Mouse (Mus musculus): ENCODE measurements around the gene Actb.

Gene Actb

DNA sequence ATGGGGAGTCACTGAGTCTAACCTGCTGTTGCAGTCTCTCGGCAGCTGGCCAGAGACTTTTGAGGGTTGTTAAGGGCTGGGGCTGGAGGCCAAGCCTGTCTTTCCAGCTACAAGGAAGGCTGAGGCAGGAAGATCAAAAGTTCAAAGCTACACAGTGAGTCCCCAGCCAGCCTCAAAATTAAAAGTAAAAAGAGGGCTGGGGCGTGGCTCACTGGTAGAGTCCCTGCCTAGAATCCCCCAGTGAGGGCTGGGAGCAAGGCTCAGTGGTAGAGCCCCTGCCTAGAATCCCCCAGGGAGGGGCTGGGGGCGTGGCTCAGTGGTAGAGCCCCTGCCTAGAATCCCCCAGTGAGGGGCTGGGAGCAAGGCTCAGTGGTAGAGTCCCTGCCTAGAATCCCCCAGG lies 17.2 kb upstream of the Actb start:
- in situ Hi-C loops (cut with MboI, MseI): no loop called here

DNA sequence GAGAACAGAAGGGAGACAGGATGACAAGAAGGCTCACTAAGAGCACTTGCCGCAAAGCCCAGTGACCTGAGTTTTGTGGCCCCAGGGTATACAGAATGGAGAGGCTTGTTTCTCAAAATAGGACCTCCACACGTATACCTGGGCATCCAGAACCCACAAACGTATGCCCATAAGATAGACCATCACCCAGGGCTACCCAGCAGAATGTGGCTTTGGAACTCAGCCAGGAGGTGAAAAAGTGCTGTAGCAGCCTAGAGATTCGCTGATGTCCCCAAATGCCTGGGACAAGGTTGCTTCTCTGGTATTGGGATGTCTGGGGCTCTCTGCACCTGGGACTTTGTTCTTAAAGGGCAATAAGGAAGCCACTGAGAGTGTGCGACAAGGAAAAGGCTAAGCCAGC lies 15.7 kb upstream of the Actb start:
- in situ Hi-C loops (cut with MboI, MseI): no loop called here

- in situ Hi-C loops (cut with MboI, MseI): no loop called here
Measured at GRCm38 (mm10) chr5:142921074-142921459, 14.5 kb upstream of the Actb start.

DNA sequence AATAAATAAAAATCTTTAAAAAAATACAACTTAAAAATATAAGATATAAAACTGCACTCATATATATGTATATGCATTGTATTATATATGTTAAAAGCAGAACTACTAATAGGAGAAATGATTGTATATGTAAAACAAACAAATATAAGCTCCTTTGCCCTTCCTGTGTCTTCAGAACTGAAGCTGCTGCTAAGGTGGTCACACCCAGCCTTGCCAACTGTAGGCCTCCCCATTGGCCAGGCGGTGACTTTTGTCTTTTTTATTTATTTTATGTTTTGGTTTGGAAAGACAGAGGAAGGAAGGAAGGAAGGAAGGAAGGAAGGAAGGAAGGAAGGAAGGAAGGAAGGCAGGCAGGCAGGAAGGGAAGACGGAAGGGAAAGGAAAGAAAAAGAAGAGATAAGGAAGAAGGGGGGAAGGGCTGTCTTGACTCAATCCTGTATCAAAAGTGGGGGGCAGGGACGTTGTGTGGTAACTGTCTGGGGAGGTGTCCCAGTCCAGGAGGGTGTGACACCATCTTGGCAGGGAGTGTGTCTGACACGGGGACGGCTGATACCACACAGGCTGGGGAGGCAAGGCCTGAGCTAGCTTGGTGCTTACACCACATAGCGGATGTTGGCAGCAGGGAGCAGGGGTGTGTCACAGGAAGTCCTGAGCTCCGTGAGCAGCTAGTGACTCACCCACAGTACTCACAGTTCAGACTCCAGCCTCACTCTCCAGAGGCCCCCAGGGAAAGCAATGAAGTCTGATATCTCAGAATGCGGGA lies 13.9 kb upstream of the Actb start:
- in situ Hi-C loops (cut with MboI, MseI): no loop called here

DNA sequence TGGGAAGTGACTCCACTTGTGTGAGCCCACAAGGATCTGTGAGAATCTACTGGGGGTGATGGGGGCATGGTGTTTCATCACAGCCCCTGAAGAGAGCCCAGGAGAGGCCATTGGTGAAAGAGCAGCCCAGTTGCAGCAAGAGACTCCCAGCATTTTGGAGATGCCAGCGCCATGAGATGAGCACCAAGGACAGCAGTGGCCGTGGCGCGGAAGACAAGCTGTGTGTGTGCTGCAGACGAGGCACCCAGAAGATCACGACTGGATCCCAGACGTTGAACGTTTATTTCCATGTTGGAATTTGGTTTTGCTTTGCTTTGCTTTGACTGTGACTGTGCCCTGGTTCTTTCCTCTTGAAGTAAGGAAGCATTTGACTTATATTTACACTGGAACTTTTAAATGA lies 10.8 kb upstream of the Actb start:
- in situ Hi-C loops (cut with MboI, MseI): no loop called here

GRCm38 (mm10) chr5:142916593-142916992 lies 10.0 kb upstream of the Actb start:
- in situ Hi-C loops (cut with MboI, MseI): no loop called here

DNA sequence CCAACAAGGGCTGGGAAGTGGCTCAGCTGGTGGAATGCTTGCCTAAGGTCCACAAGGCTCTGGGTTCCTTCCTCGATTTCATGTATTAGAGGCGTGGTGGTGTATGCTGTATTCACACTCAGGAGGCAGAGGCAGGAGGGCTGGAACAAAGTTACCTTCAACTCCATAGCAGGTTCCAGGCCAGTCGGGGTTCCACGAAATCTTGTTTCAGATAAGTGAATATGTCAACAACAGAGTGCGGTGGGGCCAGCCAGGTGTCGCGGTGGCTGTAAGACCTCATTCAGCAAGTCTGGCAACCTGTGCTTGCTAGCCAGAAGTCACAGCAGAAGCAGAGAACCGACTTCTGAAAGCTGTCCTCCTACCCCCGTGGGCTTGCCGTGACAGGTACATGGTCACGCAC lies 8.7 kb upstream of the Actb start:
- in situ Hi-C loops (cut with MboI, MseI): no loop called here

GRCm38 (mm10) chr5:142912739-142913138 lies 6.2 kb upstream of the Actb start:
- in situ Hi-C loops (cut with MboI, MseI): no loop called here

- in situ Hi-C loops (cut with MboI, MseI): no loop called here
Measured at GRCm38 (mm10) chr5:142912320-142912719, 5.8 kb upstream of the Actb start.

- in situ Hi-C loops (cut with MboI, MseI): no loop called here
Measured at GRCm38 (mm10) chr5:142911629-142912028, 5.1 kb upstream of the Actb start.

DNA sequence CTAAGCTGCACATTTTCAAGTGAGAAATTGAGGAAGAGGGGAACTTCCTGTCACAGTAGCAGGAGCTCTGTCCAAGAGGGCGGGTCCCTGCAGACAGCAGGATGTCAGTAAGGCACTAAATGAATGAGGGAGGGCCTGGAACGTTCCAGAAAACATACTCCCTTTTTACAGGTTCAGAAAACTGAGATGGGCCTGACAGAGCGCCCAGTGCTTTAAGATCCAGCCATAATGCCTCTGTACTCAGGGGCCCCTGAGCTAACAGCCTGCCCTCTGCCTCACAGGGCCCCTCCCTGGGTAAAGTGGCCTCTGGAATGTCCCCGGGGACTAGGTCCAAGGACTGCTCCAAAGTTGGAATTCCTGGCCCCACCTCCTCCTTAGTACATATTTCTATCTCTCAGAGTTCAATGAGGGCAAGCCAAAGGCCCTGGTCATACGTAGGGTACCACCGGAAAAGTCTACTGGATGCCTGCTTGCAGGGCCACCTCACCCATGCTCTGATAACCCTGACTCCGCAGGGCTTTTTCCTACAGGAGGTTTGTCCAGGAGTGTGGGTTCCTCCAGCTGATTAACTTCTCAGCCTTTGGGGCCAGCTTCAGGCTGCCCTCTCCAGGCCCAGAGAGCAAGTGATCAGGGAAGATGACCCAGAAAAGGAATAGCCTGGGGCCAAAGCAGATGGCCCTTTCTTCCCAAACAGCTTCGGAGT lies 3.2 kb upstream of the Actb start:
- in situ Hi-C loops (cut with MboI, MseI): no loop called here

DNA sequence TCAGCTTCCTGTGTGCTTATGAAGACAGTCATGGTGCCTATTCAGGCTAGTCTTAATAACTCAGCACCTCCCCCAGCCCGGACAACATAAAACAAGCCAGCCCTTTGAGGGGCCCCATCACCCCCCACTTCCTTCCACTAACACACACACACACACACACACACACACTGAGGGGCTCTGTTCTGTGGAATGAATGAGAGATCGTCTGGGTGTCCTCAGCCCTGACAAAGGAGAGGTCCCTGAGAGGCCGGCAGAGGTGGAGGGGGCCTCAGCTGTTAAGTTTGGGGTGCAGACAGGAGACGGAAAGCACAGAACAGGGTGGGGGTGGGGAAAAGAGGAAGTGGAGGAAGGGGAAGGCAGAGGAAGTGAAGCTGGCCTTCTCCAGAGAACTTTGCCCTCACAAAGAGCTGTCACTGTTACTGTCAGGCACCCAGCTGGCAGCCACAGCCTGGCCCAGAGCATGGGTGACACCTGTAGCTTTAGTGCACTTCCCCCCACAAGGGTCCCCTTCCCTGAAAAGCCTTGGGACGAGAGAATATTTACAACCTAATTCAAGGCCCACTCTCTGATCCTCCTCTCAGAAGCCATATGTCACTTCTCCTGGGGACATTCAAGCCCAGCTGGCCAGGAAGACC lies 2.5 kb upstream of the Actb start:
- in situ Hi-C loops (cut with MboI, MseI): no loop called here

DNA sequence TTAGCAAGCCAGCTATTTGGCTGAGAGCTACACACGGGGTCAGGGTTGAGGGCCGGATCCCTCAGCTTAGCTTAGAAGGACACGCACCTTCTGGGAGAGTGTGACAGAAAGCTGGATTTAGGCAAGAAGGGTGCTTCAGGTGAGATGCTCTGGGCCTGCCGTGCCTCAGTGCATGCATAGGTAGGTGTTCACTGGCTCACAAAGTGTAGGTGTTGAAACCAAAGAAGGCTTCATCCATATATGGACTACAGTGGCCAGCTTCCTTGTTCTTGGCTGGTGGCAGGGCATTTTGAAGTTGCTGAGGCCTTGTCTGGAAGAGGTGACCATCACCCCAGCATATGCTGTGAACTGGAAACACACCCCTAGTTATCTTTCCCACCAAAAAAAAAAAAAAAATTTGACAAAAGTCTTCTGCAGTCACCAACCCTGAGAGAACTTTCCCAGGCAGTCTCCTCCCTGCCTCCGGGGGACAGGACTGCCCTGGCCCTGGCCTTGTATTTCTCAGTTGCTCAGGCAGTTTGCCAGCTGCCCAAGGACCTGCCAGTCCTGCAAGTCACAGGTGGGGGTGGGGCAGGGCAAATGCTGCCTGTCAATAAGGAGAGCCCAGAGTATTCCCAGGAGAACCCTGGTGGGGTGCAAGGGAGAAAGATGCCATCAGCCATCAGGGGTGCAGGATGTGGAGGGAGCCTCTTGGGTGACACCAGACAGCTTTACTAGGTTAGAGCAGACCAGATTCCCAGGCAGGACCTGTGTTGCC lies 1.4 kb upstream of the Actb start:
- in situ Hi-C loops (cut with MboI, MseI): no loop called here

GRCm38 (mm10) chr5:142907048-142907802 lies 671 bp upstream of the Actb start:
- in situ Hi-C loops (cut with MboI, MseI): no loop called here

DNA sequence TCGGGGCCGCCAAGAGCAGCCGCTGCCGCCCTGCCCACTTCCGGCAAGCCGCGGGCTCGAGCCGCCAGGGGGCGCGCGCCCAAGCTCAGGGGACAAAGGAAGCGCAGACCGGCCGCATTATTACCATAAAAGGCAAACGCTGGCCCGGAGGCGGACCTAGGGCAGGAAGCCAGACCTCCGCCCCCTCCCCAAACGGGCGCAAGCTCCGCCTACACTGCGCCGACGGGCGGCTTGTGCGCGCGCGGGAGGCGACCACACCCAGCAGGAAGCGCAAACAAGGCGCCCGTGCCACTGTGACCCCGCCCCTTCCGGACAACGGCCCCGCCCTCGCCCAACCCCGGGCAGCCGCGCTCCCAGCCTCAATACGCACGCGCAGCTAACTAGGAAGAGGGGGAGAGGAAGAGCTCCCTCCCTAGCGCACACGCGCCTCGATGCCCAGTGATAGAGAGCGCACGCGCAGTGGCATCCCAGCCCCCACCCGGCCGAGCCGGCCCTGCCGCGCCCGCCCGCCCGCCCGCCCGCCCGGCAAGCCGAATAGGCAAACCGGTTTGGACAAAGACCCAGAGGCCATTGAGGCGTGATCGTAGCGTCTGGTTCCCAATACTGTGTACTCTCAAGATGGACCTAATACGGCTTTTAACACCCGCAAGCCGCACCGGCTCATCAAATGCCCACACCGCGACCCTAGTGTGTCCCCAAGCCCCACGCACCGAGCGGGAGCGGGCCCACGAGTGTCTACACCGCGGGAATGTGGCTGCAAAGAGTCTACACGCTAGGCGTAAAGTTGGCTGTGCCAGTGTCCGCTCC lies 626 bp downstream of the Actb start:
- in situ Hi-C loops (cut with MboI, MseI): no loop called here

DNA sequence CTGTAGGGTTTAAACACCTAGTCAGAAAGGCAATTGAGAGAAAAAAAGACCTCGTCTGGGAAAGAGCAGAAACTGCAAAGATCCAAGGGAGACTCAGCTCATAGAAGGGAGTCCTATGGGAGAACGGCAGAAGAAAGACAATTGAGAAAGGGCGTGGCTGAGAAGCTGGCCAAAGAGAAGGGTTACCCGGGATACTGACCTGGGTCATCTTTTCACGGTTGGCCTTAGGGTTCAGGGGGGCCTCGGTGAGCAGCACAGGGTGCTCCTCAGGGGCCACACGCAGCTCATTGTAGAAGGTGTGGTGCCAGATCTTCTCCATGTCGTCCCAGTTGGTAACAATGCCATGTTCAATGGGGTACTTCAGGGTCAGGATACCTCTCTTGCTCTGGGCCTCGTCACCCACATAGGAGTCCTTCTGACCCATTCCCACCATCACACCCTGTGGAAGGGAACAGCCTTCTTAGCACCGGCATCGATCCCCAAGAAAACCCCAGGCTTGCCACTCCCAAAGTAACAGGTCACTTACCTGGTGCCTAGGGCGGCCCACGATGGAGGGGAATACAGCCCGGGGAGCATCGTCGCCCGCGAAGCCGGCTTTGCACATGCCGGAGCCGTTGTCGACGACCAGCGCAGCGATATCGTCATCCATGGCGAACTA lies 1.4 kb downstream of the Actb start:
- in situ Hi-C loops (cut with MboI, MseI): no loop called here

DNA sequence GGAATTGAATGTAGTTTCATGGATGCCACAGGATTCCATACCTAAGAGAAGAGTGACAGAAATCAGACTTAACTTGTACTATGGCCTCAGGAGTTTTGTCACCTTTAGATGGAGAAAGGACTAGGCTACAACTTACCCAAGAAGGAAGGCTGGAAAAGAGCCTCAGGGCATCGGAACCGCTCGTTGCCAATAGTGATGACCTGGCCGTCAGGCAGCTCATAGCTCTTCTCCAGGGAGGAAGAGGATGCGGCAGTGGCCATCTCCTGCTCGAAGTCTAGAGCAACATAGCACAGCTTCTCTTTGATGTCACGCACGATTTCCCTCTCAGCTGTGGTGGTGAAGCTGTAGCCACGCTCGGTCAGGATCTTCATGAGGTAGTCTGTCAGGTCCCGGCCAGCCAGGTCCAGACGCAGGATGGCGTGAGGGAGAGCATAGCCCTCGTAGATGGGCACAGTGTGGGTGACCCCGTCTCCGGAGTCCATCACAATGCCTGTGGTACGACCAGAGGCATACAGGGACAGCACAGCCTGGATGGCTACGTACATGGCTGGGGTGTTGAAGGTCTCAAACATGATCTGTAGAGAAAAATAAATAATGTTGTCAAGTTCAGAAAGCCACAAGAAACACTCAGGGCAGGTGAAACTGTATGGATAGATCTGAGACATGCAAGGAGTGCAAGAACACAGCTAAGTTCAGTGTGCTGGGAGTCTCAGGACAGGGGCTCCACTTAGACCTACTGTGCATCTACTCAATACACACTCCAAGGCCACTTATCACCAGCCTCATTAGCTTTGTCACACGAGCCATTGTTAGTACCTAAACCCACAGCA lies 2.1 kb downstream of the Actb start:
- in situ Hi-C loops (cut with MboI, MseI): no loop called here

DNA sequence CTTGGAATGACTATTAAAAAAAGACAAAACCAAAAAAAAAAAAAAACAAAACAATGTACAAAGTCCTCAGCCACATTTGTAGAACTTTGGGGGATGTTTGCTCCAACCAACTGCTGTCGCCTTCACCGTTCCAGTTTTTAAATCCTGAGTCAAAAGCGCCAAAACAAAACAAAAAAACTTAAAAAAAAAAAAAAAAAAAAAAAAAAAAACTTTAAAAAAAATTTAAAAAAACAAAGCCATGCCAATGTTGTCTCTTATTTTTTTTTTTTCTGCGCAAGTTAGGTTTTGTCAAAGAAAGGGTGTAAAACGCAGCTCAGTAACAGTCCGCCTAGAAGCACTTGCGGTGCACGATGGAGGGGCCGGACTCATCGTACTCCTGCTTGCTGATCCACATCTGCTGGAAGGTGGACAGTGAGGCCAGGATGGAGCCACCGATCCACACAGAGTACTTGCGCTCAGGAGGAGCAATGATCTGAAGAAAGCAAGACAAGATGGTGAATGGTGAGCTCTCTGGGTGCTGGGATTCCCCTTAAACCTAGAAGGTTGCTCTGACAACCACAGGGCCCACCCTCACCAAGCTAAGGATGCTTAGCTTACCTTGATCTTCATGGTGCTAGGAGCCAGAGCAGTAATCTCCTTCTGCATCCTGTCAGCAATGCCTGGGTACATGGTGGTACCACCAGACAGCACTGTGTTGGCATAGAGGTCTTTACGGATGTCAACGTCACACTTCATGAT lies 2.9 kb downstream of the Actb start:
- in situ Hi-C loops (cut with MboI, MseI): no loop called here
